Mouse (Mus musculus) liver, embryonic 14.5 days (tissue): ENCODE data around the gene Mark2. TPM values are rescaled to one million over a fixed set of nuclear protein-coding genes. Genes with fewer than 3 reads are reported as not detected.

Source experiments
- ATAC-seq: fragments of 200-750 bp; cut with Nextera tagmentation; 2 replicates; pipeline ENCODE4 v1.8.0; 2017; ENCODE audit warnings: moderate number of reproducible peaks, mild to moderate bottlenecking, moderate library complexity; ENCODE audit not compliant: insufficient read depth
- DNase-seq, 3 experiments: peaks; one replicate each; pipeline ENCODE4 v3.0.0-alpha.2; 2012 to 2013; ENCODE audit warnings: low read depth in 3 of 3, low spot score in 3 of 3
- H3K27ac ChIP-seq: fragments of 300-500 bp; sonication (generic); 2 replicates; pipeline ENCODE4 v1.5.1; 2014; ENCODE audit warnings: moderate library complexity, mild to moderate bottlenecking, control low read depth, inconsistent platforms
- H3K27me3 ChIP-seq: fragments of 300-500 bp; sonication (generic); 2 replicates; pipeline ENCODE4 v1.6.1; 2014; ENCODE audit warnings: mild to moderate bottlenecking, low read length, moderate library complexity; ENCODE audit not compliant: control insufficient read depth, insufficient read depth
- H3K36me3 ChIP-seq: fragments of 300-500 bp; sonication (generic); replicated peaks from 2 replicates; pipeline ENCODE4 v1.6.1; 2014; ENCODE audit warnings: low read depth; ENCODE audit not compliant: control insufficient read depth, insufficient read depth
- H3K4me1 ChIP-seq, 2 experiments: fragments of 200-500 bp in 1 of 2; fragments of 300-500 bp in 1 of 2; sonication (generic) in 1 of 2; replicated peaks; 2 replicates each; pipeline ENCODE4 v1.6.1; 2012 to 2014; ENCODE audit warnings: antibody characterized with exemption in 1 of 2, inconsistent platforms in 1 of 2, low read length in 1 of 2; ENCODE audit not compliant: control insufficient read depth in 2 of 2, insufficient read depth in 2 of 2
- H3K4me2 ChIP-seq: fragments of 300-500 bp; sonication (generic); 2 replicates; pipeline ENCODE4 v1.6.1; 2014; ENCODE audit warnings: low read depth, mild to moderate bottlenecking, control low read depth, moderate library complexity
- H3K4me3 ChIP-seq, 2 experiments: fragments of 200-500 bp in 1 of 2; fragments of 300-500 bp in 1 of 2; sonication (generic) in 1 of 2; 2 replicates each; pipeline ENCODE4 v1.5.1; 2012 to 2014; ENCODE audit warnings: low read depth in 2 of 2, low read length in 2 of 2, mild to moderate bottlenecking in 2 of 2, control low read depth in 1 of 2, inconsistent platforms in 1 of 2, moderate library complexity in 1 of 2; ENCODE audit not compliant: insufficient read depth in 1 of 2
- H3K9ac ChIP-seq: fragments of 300-500 bp; sonication (generic); replicated peaks from 2 replicates; pipeline ENCODE4 v1.6.1; 2014; ENCODE audit warnings: mild to moderate bottlenecking, control low read depth, moderate library complexity
- H3K9me3 ChIP-seq: fragments of 300-500 bp; sonication (generic); 2 replicates; pipeline ENCODE4 v1.6.1; 2016; ENCODE audit warnings: low read length, mixed read lengths; ENCODE audit not compliant: control insufficient read depth
- CTCF ChIP-seq: IDR thresholded peaks from 2 replicates; pipeline ENCODE4 v1.5.1; 2016; ENCODE audit warnings: antibody characterized with exemption, low read depth, control low read depth
- EP300 ChIP-seq: IDR thresholded peaks from 2 replicates; pipeline ENCODE4 v1.6.1; 2016; ENCODE audit warnings: antibody characterized with exemption, low read depth
- WGBS: fragments of 180-500 bp; shearing (Covaris S2); extraction: QIAGEN DNeasy Blood & Tissue Kit; methylation state at CpG from one replicate; pipeline ENCODE4 v1.1.7; 2014; ENCODE audit not compliant: insufficient replicate concordance; 5-methylcytosine and 5-hydroxymethylcytosine counted together
- polyA plus RNA-seq, 2 experiments: library from polyadenylated mRNA; depleted of rRNA in 1 of 2; stranded (reverse) in 1 of 2; unstranded in 1 of 2; fragments of >200 nt; fragmentation: Nextera tagmentation in 1 of 2; extraction: Ambion mirVana in 1 of 2; gene quantifications; 2 replicates each; pipeline versions ENCODE4 v1.2.1 to v1.2.3; 2012 to 2014

The Mark2 gene
- polyA plus RNA-seq, 2 experiments, result 14.3 to 17.4 TPM

- peaks cover 29 to 42% of the 10 kb centered on the region in 2 experiments for H3K4me1 ChIP-seq
These were observed 732 bp downstream of the Mark2 start for GRCm38 (mm10) chr19:7340780-7341475.

GRCm38 (mm10) chr19:7340371-7340779 is 1.3 kb downstream of the Mark2 start:
- ATAC-seq (no peak), DNase-seq (no peak)
- Histone ChIP-seq H3K9ac (peak overlapping the region; percentile 94), H3K27ac (no peak overlapping the region), H3K4me3 (peak overlapping the region; percentile 84 to 93), H3K4me1 (peaks cover 29 to 42% of the 10 kb centered on the region in 2 experiments), H3K27me3 (no peaks in the 10 kb centered on the region), H3K9me3 (no peaks in the 10 kb centered on the region), H3K4me2 (peak overlapping the region; percentile 95), H3K36me3 (no peaks in the 10 kb centered on the region)
- WGBS, result 1% methylated on average over 15 of the region's 15 CpGs
- no peak for TF ChIP-seq EP300
- no peak for TF ChIP-seq CTCF

More at GRCm38 (mm10) chr19:7340780-7341475, 732 bp downstream of the Mark2 start:
- Histone ChIP-seq H3K4me3 (peak overlapping the region; percentile 84 to 93), H3K27me3 (no peaks in the 10 kb centered on the region), H3K27ac (peak overlapping the region; percentile 62), H3K9ac (peak overlapping the region; percentile 94), H3K36me3 (no peaks in the 10 kb centered on the region), H3K4me2 (peak overlapping the region; percentile 95), H3K9me3 (no peaks in the 10 kb centered on the region)
- peak; percentile 74 for ATAC-seq
- under 1% methylated on average over 37 of the region's 46 CpGs for WGBS
- no peak for TF ChIP-seq CTCF
- TF ChIP-seq EP300, result no peak
- no peak for DNase-seq

- Histone ChIP-seq H3K9me3 (no peaks in the 10 kb centered on the region), H3K27ac (no peak overlapping the region), H3K9ac (peak overlapping the region; percentile 94), H3K4me3 (peak overlapping the region; percentile 84 to 93), H3K4me1 (peaks cover 29 to 42% of the 10 kb centered on the region in 2 experiments), H3K27me3 (no peaks in the 10 kb centered on the region), H3K4me2 (peak overlapping the region; percentile 95), H3K36me3 (no peaks in the 10 kb centered on the region)
- WGBS, result 30% methylated on average over 4 of the region's 4 CpGs
- DNase-seq, result no peak
- no peak for TF ChIP-seq CTCF
- no peak for TF ChIP-seq EP300
- no peak for ATAC-seq
These were observed 1.8 kb downstream of the Mark2 start for GRCm38 (mm10) chr19:7339867-7340266.

- no peak for ATAC-seq
- 37% methylated on average over 5 of the region's 5 CpGs for WGBS
- Histone ChIP-seq H3K9ac (no peak overlapping the region), H3K4me2 (peak overlapping the region; percentile 95), H3K27me3 (no peaks in the 10 kb centered on the region), H3K36me3 (no peaks in the 10 kb centered on the region), H3K4me3 (peak overlapping the region; percentile 84 to 93; a peak in 3 of 4 replicates), H3K9me3 (no peaks in the 10 kb centered on the region), H3K27ac (no peak overlapping the region), H3K4me1 (peaks cover 29 to 46% of the 10 kb centered on the region in 2 experiments)
- no peak for DNase-seq
- no peak for TF ChIP-seq EP300
- TF ChIP-seq CTCF, result no peak
These were observed 2.6 kb downstream of the Mark2 start for GRCm38 (mm10) chr19:7339026-7339425.

- no peaks in the 10 kb centered on the region for H3K9me3 ChIP-seq
- TF ChIP-seq CTCF (no peak), EP300 (no peak)
- no peak overlapping the region for H3K4me3 ChIP-seq
- no peak overlapping the region; the same call in 1 of the 2 replicates for H3K4me2 ChIP-seq
- no peak overlapping the region for H3K27ac ChIP-seq
- H3K27me3 ChIP-seq, result no peaks in the 10 kb centered on the region
- ATAC-seq, result no peak
- 72% methylated on average over 2 of the region's 2 CpGs for WGBS
- H3K36me3 ChIP-seq, result no peaks in the 10 kb centered on the region
- H3K9ac ChIP-seq, result no peak overlapping the region; the same call in 1 of the 2 replicates
- DNase-seq, result no peak
- peaks cover 29 to 46% of the 10 kb centered on the region in 2 experiments for H3K4me1 ChIP-seq
These were observed 3.8 kb downstream of the Mark2 start for GRCm38 (mm10) chr19:7337781-7338342.
